Mouse (Mus musculus) lung, postnatal 25 days (tissue): Measurements from ENCODE around the gene Lgals3bp.

Source experiments
- DNase-seq: peaks from one replicate; pipeline ENCODE4 v3.0.0; 2022; ENCODE audit warnings: low spot score

The Lgals3bp gene

GRCm38 (mm10) chr11:118362501-118362900 lies 39.4 kb downstream of the Lgals3bp start:
- DNase-seq: no peak

DNA sequence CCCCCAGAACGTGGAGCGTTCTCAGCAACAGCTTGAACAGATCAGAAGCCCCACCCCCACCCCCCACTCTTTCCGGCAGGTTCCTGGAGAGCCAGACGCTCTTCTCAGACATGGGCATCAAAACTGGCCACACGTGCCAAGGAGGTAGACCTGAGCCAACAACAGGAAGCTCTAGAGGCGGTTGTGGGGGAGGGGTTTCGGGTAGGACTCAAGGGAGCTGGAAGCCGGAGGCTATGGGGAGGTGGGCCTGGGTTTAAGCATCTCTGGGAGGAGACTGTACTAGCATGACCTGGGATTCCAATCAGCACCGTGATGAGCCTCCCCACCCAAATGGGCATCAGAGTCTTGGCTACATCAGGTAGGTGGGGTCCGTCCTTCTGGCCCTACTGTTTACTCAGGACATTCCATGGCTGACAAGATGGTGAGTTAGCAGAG lies 41.0 kb downstream of the Lgals3bp start:
- peak; percentile 68 for DNase-seq

GRCm38 (mm10) chr11:118360491-118360890 lies 41.4 kb downstream of the Lgals3bp start:
- DNase-seq: peak; percentile 73

DNA sequence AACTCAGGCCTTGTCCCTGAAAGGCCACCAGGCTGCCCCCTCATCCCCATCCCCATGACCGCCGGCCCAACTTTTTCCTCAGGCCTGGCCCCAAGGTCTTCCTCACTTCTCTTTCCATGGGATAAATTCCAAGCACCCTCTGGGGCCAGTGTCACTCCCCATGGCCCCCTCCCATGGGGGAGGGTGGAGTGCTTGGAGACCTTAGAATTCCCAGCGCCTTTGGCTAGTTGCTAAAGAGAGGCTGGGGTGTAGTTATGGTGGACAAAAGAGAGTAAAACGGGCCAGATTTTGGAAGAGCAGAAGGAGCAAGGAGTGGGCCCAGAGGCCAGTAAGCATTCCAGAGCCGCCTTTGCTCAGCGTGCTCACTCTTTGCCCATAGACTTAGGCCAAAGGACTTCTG lies 46.3 kb downstream of the Lgals3bp start, which contains the start of gene Timp2:
TSS of gene Timp2 (minus strand) at position 101 of the 400 bp plus-strand sequence.
- no peak for DNase-seq

- DNase-seq: peak; percentile 91
Observed at GRCm38 (mm10) chr11:118355205-118355604, 46.7 kb downstream of the Lgals3bp start.

- DNase-seq: no peak
Observed at GRCm38 (mm10) chr11:118354636-118355191, 47.2 kb downstream of the Lgals3bp start.

- DNase-seq: no peak
Observed at GRCm38 (mm10) chr11:118349494-118349893, 52.4 kb downstream of the Lgals3bp start.

- peak; percentile 77 for DNase-seq
Observed at GRCm38 (mm10) chr11:118348877-118349276, 53.0 kb downstream of the Lgals3bp start.

DNA sequence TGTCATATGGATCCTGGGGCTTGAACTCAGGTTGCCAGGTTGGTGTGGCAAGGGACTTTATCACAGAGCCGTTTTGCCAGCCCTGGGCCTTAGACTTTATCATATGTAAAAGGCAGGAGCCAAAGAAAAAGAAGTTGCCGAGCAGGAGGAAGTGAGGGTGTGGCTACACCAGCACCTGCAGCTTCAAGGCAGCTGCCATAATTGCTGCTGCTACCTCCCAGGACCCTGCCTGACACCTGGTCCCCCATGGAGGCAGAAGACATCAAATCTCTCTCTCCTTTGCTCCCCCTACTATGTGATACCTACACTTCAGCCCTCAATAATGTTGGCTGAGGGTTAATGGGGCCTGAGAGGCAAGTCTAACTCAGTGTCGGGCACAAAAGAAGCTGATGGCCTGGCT lies 53.5 kb downstream of the Lgals3bp start:
- DNase-seq: no peak

DNA sequence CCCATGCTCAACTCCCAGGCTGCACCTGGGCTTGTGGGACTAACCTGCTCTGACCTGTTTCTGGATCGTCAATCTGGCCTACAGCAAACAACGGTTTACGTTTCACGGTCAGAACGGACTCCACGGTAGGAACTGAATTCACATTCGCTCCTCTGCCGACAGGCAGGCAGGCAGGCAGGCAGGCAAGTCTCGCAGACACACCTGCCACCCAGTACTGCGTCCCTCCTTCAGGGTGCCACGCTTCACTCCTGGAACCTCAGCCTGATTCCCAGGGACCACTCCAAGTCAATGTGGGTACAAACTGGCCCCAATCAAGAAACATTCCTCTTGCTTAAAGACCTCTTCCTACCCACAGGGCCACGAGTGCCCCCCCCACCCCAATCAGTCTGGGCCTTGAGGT lies 54.0 kb downstream of the Lgals3bp start:
- DNase-seq: no peak

- no peak for DNase-seq
Observed at GRCm38 (mm10) chr11:118347391-118347790, 54.5 kb downstream of the Lgals3bp start.

- DNase-seq: no peak
Observed at GRCm38 (mm10) chr11:118346395-118347096, 55.3 kb downstream of the Lgals3bp start.

- DNase-seq: no peak
Observed at GRCm38 (mm10) chr11:118345693-118346092, 56.2 kb downstream of the Lgals3bp start.

DNA sequence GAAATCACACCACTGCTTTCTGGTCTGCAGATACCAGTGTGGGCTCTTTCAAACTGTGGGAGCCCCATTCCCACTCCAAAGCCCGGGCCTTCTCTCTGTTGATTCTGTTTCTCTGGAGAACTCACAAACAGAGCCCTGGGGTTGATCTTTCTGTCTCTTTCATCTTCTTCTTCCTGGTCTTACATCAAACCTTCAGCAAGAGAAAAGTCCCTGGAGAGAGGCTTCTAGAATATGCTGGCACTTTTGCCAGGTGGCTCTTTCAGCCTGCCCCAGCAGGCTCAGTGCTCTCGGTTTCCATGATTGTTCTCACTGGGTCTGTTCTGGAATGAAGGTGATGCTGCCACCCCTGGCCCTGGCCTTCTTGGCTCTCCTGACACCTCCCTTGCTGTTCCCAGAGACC lies 58.3 kb downstream of the Lgals3bp start:
- no peak for DNase-seq
